Mouse (Mus musculus): ENCODE data around the gene Mettl26. TPM values are rescaled to one million over a fixed set of nuclear protein-coding genes. Genes with fewer than 3 reads are reported as not detected.

The Mettl26 gene
- polyA plus RNA-seq, 1 experiment, result 77.3 TPM

GRCm38 (mm10) chr17:25836397-25837075 lies 38.3 kb upstream of the Mettl26 start:
- Histone ChIP-seq H3K4me1 (replicated peaks; ENCODE audit: control insufficient read depth, insufficient read depth, low read length) (peaks cover 39% of the 10 kb centered on the region), H3K27ac (ENCODE audit: control insufficient read depth, insufficient read depth, low read length) (no peak overlapping the region), H3K36me3 (ENCODE audit: control insufficient read depth, insufficient read depth, low read length) (peaks cover 32% of the 10 kb centered on the region), H3K27me3 (ENCODE audit: control insufficient read depth, insufficient read depth, low read length) (no peaks in the 10 kb centered on the region), H3K4me3 (ENCODE audit: control insufficient read depth, insufficient read depth, low read length) (peak overlapping the region; percentile 14)
- WGBS, result 30% methylated on average over 23 of the region's 23 CpGs
- TF ChIP-seq POLR2A (IDR thresholded peaks at IDR 0.05; ENCODE audit: control insufficient read depth, extremely low read depth, insufficient read depth, low read length, poor library complexity), result no peak
- no peak for TF ChIP-seq CTCF (IDR thresholded peaks at IDR 0.05; ENCODE audit: borderline replicate concordance, control insufficient read depth, extremely low read depth, insufficient read depth, low read length, poor library complexity)
- no peak for DNase-seq

DNA sequence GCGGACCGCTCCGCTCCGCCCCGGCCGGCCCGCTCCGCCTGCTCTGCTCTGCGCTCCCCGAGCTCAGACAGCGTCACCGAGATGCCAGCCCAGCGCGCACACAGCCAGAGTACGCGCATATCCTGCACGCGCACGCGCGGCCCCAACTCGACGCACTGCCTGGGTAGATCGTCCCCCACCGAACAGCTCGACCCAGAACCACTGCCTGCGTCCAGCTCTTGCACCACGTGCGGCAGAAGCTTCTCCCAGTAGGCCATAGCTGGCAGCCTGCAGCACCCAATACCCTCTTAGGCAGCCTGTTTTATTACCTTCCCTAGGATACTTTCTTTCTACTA lies 37.8 kb upstream of the Mettl26 start, which contains the start of gene Rhbdl1:
Gene Rhbdl1 (minus strand): TSS at position 220 of the 335 bp plus-strand sequence.
- DNase-seq, result no peak
- Histone ChIP-seq H3K27ac (ENCODE audit: control insufficient read depth, insufficient read depth, low read length) (no peak within 1 kb of the TSS), H3K27me3 (ENCODE audit: control insufficient read depth, insufficient read depth, low read length) (no peaks in the 10 kb centered on the region), H3K36me3 (ENCODE audit: control insufficient read depth, insufficient read depth, low read length) (peaks cover 36% of the 10 kb centered on the region), H3K4me1 (replicated peaks; ENCODE audit: control insufficient read depth, insufficient read depth, low read length) (peaks cover 34% of the 10 kb centered on the region), H3K4me3 (ENCODE audit: control insufficient read depth, insufficient read depth, low read length) (peak within 1 kb of the TSS; percentile 14)
- 8% methylated on average over 29 of the region's 29 CpGs for WGBS
- TF ChIP-seq CTCF (IDR thresholded peaks at IDR 0.05; ENCODE audit: borderline replicate concordance, control insufficient read depth, extremely low read depth, insufficient read depth, low read length, poor library complexity), result peak; percentile 18; the same call in 1 of the 2 replicates
- TF ChIP-seq POLR2A (IDR thresholded peaks at IDR 0.05; ENCODE audit: control insufficient read depth, extremely low read depth, insufficient read depth, low read length, poor library complexity), result no peak

- Histone ChIP-seq H3K36me3 (ENCODE audit: control insufficient read depth, insufficient read depth, low read length) (peaks cover 36% of the 10 kb centered on the region), H3K27ac (ENCODE audit: control insufficient read depth, insufficient read depth, low read length) (no peak overlapping the region), H3K27me3 (ENCODE audit: control insufficient read depth, insufficient read depth, low read length) (no peaks in the 10 kb centered on the region), H3K4me3 (ENCODE audit: control insufficient read depth, insufficient read depth, low read length) (no peak overlapping the region), H3K4me1 (replicated peaks; ENCODE audit: control insufficient read depth, insufficient read depth, low read length) (peaks cover 31% of the 10 kb centered on the region)
- no peak for TF ChIP-seq POLR2A (IDR thresholded peaks at IDR 0.05; ENCODE audit: control insufficient read depth, extremely low read depth, insufficient read depth, low read length, poor library complexity)
- no peak for TF ChIP-seq CTCF (IDR thresholded peaks at IDR 0.05; ENCODE audit: borderline replicate concordance, control insufficient read depth, extremely low read depth, insufficient read depth, low read length, poor library complexity)
- DNase-seq, result no peak
- WGBS, result 81% methylated on average over 3 of the region's 3 CpGs
These were observed 37.3 kb upstream of the Mettl26 start for GRCm38 (mm10) chr17:25837533-25837932.

DNA sequence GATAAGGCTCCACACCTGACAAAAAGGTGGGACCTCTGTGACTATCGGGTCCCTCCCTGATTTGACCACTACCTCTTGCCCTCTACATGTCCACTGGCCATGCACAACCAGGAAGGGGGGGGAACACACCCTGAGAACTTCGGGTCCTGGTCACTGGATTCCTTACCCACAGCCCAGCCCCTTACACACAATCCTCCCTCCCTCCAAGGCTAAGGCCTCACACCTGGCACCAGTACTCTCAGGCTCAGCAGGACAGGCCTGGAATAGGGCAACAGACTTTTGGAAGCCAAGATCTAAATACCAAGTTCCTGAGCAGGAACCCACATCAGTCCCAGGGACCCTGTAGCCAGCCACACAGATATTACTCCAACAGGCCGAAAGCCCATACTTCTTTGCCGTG lies 36.0 kb upstream of the Mettl26 start:
- no peak overlapping the region for H3K4me3 ChIP-seq (ENCODE audit: control insufficient read depth, insufficient read depth, low read length)
- no peaks in the 10 kb centered on the region for H3K27me3 ChIP-seq (ENCODE audit: control insufficient read depth, insufficient read depth, low read length)
- H3K27ac ChIP-seq (ENCODE audit: control insufficient read depth, insufficient read depth, low read length), result no peak overlapping the region
- H3K4me1 ChIP-seq (replicated peaks; ENCODE audit: control insufficient read depth, insufficient read depth, low read length), result peaks cover 36% of the 10 kb centered on the region
- DNase-seq, result no peak
- peaks cover 36% of the 10 kb centered on the region for H3K36me3 ChIP-seq (ENCODE audit: control insufficient read depth, insufficient read depth, low read length)
- WGBS, result 93% methylated on average over 4 of the region's 4 CpGs
- TF ChIP-seq CTCF (IDR thresholded peaks at IDR 0.05; ENCODE audit: borderline replicate concordance, control insufficient read depth, extremely low read depth, insufficient read depth, low read length, poor library complexity) (no peak), POLR2A (IDR thresholded peaks at IDR 0.05; ENCODE audit: control insufficient read depth, extremely low read depth, insufficient read depth, low read length, poor library complexity) (no peak)

- Histone ChIP-seq H3K36me3 (ENCODE audit: control insufficient read depth, insufficient read depth, low read length) (peaks cover 36% of the 10 kb centered on the region), H3K4me1 (replicated peaks; ENCODE audit: control insufficient read depth, insufficient read depth, low read length) (peaks cover 28% of the 10 kb centered on the region), H3K27me3 (ENCODE audit: control insufficient read depth, insufficient read depth, low read length) (no peaks in the 10 kb centered on the region), H3K27ac (ENCODE audit: control insufficient read depth, insufficient read depth, low read length) (no peak overlapping the region), H3K4me3 (ENCODE audit: control insufficient read depth, insufficient read depth, low read length) (no peak overlapping the region)
- no peak for DNase-seq
- TF ChIP-seq POLR2A (IDR thresholded peaks at IDR 0.05; ENCODE audit: control insufficient read depth, extremely low read depth, insufficient read depth, low read length, poor library complexity) (no peak), CTCF (IDR thresholded peaks at IDR 0.05; ENCODE audit: borderline replicate concordance, control insufficient read depth, extremely low read depth, insufficient read depth, low read length, poor library complexity) (no peak)
- 94% methylated on average over 14 of the region's 14 CpGs for whole genome bisulfite sequencing
These were observed 35.2 kb upstream of the Mettl26 start for GRCm38 (mm10) chr17:25839455-25840235.

- H3K27ac ChIP-seq (ENCODE audit: control insufficient read depth, insufficient read depth, low read length), result no peak overlapping the region
- no peak for DNase-seq
- H3K4me3 ChIP-seq (ENCODE audit: control insufficient read depth, insufficient read depth, low read length), result no peak overlapping the region
- H3K4me1 ChIP-seq (replicated peaks; ENCODE audit: control insufficient read depth, insufficient read depth, low read length), result peaks cover 33% of the 10 kb centered on the region
- 99% methylated on average over 6 of the region's 6 CpGs for WGBS
- peaks cover 36% of the 10 kb centered on the region for H3K36me3 ChIP-seq (ENCODE audit: control insufficient read depth, insufficient read depth, low read length)
- TF ChIP-seq POLR2A (IDR thresholded peaks at IDR 0.05; ENCODE audit: control insufficient read depth, extremely low read depth, insufficient read depth, low read length, poor library complexity) (no peak), CTCF (IDR thresholded peaks at IDR 0.05; ENCODE audit: borderline replicate concordance, control insufficient read depth, extremely low read depth, insufficient read depth, low read length, poor library complexity) (no peak)
- H3K27me3 ChIP-seq (ENCODE audit: control insufficient read depth, insufficient read depth, low read length), result no peaks in the 10 kb centered on the region
These were observed 34.4 kb upstream of the Mettl26 start for GRCm38 (mm10) chr17:25840519-25840918.
